Mouse (Mus musculus): ENCODE data around the gene Mip. TPM values are rescaled to one million over a fixed set of nuclear protein-coding genes. Genes with fewer than 3 reads are reported as not detected.
"Not testable (repeated sequence)": the region's sequence is repeated elsewhere in the genome, so short reads cannot be mapped to it uniquely, and the experiment has no call there.

Mip gene
- polyA plus RNA-seq, 1 experiment: not detected

GRCm38 (mm10) chr10:128210954-128211353, 14.7 kb upstream of the Mip start:
- H3K27me3 ChIP-seq (ENCODE audit: control insufficient read depth, insufficient read depth, low read length): no peaks in the 10 kb centered on the region
- H3K36me3 ChIP-seq (ENCODE audit: control insufficient read depth, insufficient read depth, low read length): peaks cover 2% of the 10 kb centered on the region; the same call in 1 of the 2 replicates
- no peaks in the 10 kb centered on the region; the same call in 1 of the 2 replicates for H3K4me1 ChIP-seq (ENCODE audit: control insufficient read depth, insufficient read depth, insufficient read length)
- TF ChIP-seq POLR2A (IDR thresholded peaks at IDR 0.05; ENCODE audit: low read depth, low read length) (no peak), CTCF (IDR thresholded peaks at IDR 0.05; ENCODE audit: extremely low read depth, insufficient read depth, insufficient read length, insufficient replicate concordance) (no peak)
- DNase-seq (ENCODE audit: low read depth in 1 of 2, low spot score in 2 of 2): no peak
- H3K27ac ChIP-seq (ENCODE audit: insufficient read depth, low read length): no peak overlapping the region
- 25% methylated on average over 14 of the region's 14 CpGs for WGBS
- peak overlapping the region; percentile 82 for H3K4me3 ChIP-seq (ENCODE audit: extremely low read depth, insufficient read depth, insufficient read length)

DNA sequence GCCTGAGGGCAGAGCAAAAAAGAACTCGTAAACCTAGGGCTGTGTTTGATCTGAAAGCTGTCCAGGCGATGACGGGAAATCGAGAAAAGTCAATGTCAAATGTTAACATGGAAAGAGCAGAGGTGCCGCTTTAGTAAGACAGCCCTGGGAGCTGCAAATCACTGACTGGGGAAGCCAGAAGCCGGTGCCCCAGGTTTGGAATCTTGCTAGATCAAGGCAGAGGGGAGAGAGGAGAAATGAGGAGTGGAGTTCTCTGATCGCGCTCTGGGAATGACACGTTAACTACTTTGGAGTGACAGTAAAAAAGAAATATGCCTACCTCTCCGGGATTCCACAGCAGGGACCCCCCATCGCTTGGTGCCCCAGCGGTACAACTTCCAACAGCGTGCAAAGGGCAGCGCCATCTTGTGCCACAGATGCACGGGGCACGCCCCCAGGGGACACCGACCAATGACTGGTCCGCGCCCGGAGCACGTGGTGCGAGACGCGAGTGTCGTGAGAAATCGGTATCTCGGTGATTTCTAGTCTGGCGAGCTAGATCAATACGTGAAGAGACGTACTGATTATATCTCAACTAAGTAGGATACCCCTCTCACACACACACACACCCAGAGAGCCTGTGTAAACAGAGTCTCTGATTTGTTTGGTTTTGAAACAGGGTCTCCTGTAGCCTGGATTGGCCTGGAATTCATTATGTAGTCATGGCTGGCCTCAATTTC, 14.1 kb upstream of the Mip start, which contains the start of gene Spryd4:
TSS of gene Spryd4 (minus strand) at position 418 of the 719 bp plus-strand sequence.
- Histone ChIP-seq H3K4me1 (ENCODE audit: control insufficient read depth, insufficient read depth, insufficient read length) (no peaks in the 10 kb centered on the region; the same call in 1 of the 2 replicates), H3K36me3 (ENCODE audit: control insufficient read depth, insufficient read depth, low read length) (peaks cover 2% of the 10 kb centered on the region; the same call in 1 of the 2 replicates), H3K4me3 (ENCODE audit: extremely low read depth, insufficient read depth, insufficient read length) (peak within 1 kb of the TSS; percentile 82), H3K27me3 (ENCODE audit: control insufficient read depth, insufficient read depth, low read length) (no peaks in the 10 kb centered on the region), H3K27ac (ENCODE audit: insufficient read depth, low read length) (no peak within 1 kb of the TSS)
- WGBS: under 1% methylated on average over 30 of the region's 30 CpGs
- no peak for TF ChIP-seq POLR2A (IDR thresholded peaks at IDR 0.05; ENCODE audit: low read depth, low read length)
- no peak for TF ChIP-seq CTCF (IDR thresholded peaks at IDR 0.05; ENCODE audit: extremely low read depth, insufficient read depth, insufficient read length, insufficient replicate concordance)
- peak; percentile 76 to 88 for DNase-seq (ENCODE audit: low read depth in 1 of 2, low spot score in 2 of 2)

GRCm38 (mm10) chr10:128212148-128212547, 13.5 kb upstream of the Mip start:
- Histone ChIP-seq H3K27me3 (ENCODE audit: control insufficient read depth, insufficient read depth, low read length) (no peaks in the 10 kb centered on the region), H3K27ac (ENCODE audit: insufficient read depth, low read length) (no peak overlapping the region), H3K4me1 (ENCODE audit: control insufficient read depth, insufficient read depth, insufficient read length) (no peaks in the 10 kb centered on the region; the same call in 1 of the 2 replicates), H3K4me3 (ENCODE audit: extremely low read depth, insufficient read depth, insufficient read length) (peak overlapping the region; percentile 82; the same call in 1 of the 2 replicates), H3K36me3 (ENCODE audit: control insufficient read depth, insufficient read depth, low read length) (no peaks in the 10 kb centered on the region; the same call in 1 of the 2 replicates)
- 50% methylated on average over 6 of the region's 6 CpGs for WGBS
- no peak for TF ChIP-seq CTCF (IDR thresholded peaks at IDR 0.05; ENCODE audit: extremely low read depth, insufficient read depth, insufficient read length, insufficient replicate concordance)
- TF ChIP-seq POLR2A (IDR thresholded peaks at IDR 0.05; ENCODE audit: low read depth, low read length): no peak
- DNase-seq (ENCODE audit: low read depth in 1 of 2, low spot score in 2 of 2): no peak

DNA sequence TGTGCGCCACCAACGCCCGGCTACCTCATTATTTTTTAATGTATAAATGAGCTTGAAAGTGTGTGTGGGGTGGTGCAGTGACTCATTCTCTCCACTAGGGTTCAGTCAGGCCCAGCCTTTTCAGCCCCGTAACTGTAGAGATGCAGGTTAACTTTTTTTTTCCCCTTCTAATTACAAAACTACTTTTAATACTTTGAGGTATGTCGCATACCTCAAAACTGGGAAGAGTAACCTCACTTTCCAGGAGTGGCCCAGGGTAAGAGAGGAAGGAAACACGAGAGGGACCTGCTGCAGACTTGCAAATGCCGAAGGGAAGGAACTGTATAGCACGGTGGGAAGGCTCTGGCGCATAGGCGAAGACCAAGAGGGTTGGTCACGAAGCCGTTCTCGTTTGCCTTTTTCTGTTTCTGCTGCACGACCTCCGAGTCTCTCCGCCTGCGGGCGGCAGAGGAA, 12.7 kb upstream of the Mip start:
- H3K27ac ChIP-seq (ENCODE audit: insufficient read depth, low read length): no peak overlapping the region
- no peaks in the 10 kb centered on the region; the same call in 1 of the 2 replicates for H3K36me3 ChIP-seq (ENCODE audit: control insufficient read depth, insufficient read depth, low read length)
- no peaks in the 10 kb centered on the region for H3K27me3 ChIP-seq (ENCODE audit: control insufficient read depth, insufficient read depth, low read length)
- H3K4me3 ChIP-seq (ENCODE audit: extremely low read depth, insufficient read depth, insufficient read length): peak overlapping the region; percentile 46
- H3K4me1 ChIP-seq (ENCODE audit: control insufficient read depth, insufficient read depth, insufficient read length): no peaks in the 10 kb centered on the region; the same call in 1 of the 2 replicates
- TF ChIP-seq CTCF (IDR thresholded peaks at IDR 0.05; ENCODE audit: extremely low read depth, insufficient read depth, insufficient read length, insufficient replicate concordance): peak; percentile 54; the same call in 1 of the 2 replicates
- TF ChIP-seq POLR2A (IDR thresholded peaks at IDR 0.05; ENCODE audit: low read depth, low read length): no peak
- peak; percentile 66 to 67 for DNase-seq (ENCODE audit: low read depth in 1 of 2, low spot score in 2 of 2)
- WGBS: 1% methylated on average over 18 of the region's 18 CpGs

DNA sequence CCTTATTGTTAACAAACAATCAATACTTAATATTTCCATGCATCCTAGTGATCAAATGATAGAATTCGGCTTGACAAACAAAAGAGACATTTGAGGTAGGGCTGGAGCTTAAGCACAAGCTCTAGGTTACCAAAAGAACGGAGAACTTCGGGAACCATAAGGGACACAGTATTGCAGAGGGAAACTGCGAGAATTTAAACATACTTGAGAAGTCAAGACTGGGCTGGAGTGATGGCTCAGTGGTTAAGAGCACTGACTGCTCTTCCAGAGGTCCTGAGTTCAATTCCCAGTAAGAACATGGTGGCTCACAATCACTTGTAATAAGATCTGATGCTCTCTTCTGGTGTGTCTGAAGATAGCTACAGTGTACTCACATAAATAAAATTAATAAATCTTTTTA, 11.5 kb upstream of the Mip start:
- H3K27me3 ChIP-seq (ENCODE audit: control insufficient read depth, insufficient read depth, low read length); DNase-seq (ENCODE audit: low read depth in 1 of 2, low spot score in 2 of 2); H3K4me1 ChIP-seq (ENCODE audit: control insufficient read depth, insufficient read depth, insufficient read length); H3K27ac ChIP-seq (ENCODE audit: insufficient read depth, low read length); H3K36me3 ChIP-seq (ENCODE audit: control insufficient read depth, insufficient read depth, low read length); H3K4me3 ChIP-seq (ENCODE audit: extremely low read depth, insufficient read depth, insufficient read length): not testable (repeated sequence)
- WGBS: 94% methylated on average over 4 of the region's 4 CpGs

- DNase-seq (ENCODE audit: low read depth in 1 of 2, low spot score in 2 of 2): no peak
- Histone ChIP-seq H3K4me1 (ENCODE audit: control insufficient read depth, insufficient read depth, insufficient read length) (no peaks in the 10 kb centered on the region; the same call in 1 of the 2 replicates), H3K27me3 (ENCODE audit: control insufficient read depth, insufficient read depth, low read length) (no peaks in the 10 kb centered on the region), H3K4me3 (ENCODE audit: extremely low read depth, insufficient read depth, insufficient read length) (no peak overlapping the region), H3K36me3 (ENCODE audit: control insufficient read depth, insufficient read depth, low read length) (no peaks in the 10 kb centered on the region; the same call in 1 of the 2 replicates), H3K27ac (ENCODE audit: insufficient read depth, low read length) (no peak overlapping the region)
- TF ChIP-seq CTCF (IDR thresholded peaks at IDR 0.05; ENCODE audit: extremely low read depth, insufficient read depth, insufficient read length, insufficient replicate concordance) (no peak), POLR2A (IDR thresholded peaks at IDR 0.05; ENCODE audit: low read depth, low read length) (no peak)
- 80% methylated on average over 5 of the region's 5 CpGs for WGBS
Observed at GRCm38 (mm10) chr10:128214981-128215380, 10.7 kb upstream of the Mip start.

Measured in spleen, adult 2 months (tissue).